Mouse (Mus musculus) olfactory bulb, adult 2 months (tissue): ENCODE measurements around the gene Sipa1l3.
A peak's percentile ranks its signal among the peaks of the same experiment; 100 is the strongest.

Source experiments
- CTCF ChIP-seq: fragments of 200-500 bp; IDR thresholded peaks from 2 replicates; pipeline ENCODE4 v1.5.1; 2012; ENCODE audit warnings: low read depth, mild to moderate bottlenecking, low read length, moderate library complexity; ENCODE audit not compliant: insufficient read depth
- POLR2A ChIP-seq: fragments of 200-500 bp; IDR thresholded peaks from 2 replicates; pipeline ENCODE4 v1.6.1; 2012; ENCODE audit warnings: mild to moderate bottlenecking, low read depth, low read length, moderate library complexity; ENCODE audit not compliant: insufficient read depth

DNA sequence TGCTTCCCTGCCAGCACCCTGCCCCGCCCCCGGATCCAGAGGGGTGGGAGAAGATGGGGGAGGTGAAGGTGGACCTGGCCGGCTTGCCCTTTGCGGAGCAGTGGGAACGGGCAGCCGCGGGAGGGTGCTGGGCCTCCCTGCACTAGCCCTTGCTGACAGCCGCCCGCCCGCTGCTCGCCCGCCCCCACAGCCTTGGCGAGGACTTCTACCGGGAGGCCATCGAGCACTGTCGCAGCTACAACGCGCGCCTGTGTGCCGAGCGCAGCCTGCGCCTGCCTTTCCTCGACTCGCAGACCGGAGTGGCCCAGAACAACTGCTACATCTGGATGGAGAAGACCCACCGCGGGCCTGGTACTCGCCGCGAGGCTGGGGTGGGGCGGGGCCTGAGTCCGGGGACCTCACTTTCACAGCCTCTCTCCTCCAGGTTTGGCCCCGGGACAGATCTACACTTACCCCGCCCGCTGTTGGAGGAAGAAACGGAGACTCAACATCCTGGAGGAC is 209.2 kb downstream of the Sipa1l3 start:
- TF ChIP-seq POLR2A (peak; percentile 19; the same call in 1 of the 2 replicates), CTCF (no peak)
